Mouse (Mus musculus) urinary bladder, postnatal 25 days (tissue): ENCODE measurements around the gene Rtf2.

ENCODE experiments used
- DNase-seq: peaks from one replicate; pipeline ENCODE4 v3.0.0; 2022; ENCODE audit warnings: low spot score

The Rtf2 gene

GRCm38 (mm10) chr2:172484696-172485370 lies 44.5 kb downstream of the Rtf2 start:
- no peak for DNase-seq

GRCm38 (mm10) chr2:172496736-172497345 lies 56.5 kb downstream of the Rtf2 start:
- no peak for DNase-seq

GRCm38 (mm10) chr2:172498823-172499222 lies 58.5 kb downstream of the Rtf2 start:
- no peak for DNase-seq

DNA sequence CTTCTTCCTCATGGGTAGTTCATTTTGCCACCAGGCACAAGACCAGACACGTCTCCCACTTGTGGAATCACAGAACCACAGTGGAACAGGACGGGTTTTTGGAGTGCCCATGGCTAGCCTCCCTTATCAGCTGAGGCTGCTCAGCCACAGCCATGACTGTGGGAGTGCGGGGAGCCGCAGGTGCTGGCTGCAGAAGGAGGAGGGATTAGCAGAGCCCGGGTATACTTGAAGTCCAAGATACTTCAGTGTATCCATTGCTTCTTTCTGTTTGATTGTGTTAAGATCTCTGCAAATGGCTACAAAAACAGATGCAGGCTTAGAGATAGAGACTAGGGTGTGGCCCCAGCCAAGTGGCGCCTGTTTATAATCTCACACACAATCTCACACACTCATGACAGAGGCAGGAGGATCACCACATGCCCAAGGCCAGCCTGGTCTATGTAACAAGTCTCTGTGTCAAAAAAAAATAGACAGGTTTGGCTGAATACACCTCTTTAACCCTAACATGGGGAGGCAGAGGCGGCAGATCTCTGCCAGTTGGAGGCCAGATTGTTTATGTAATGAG lies 60.5 kb downstream of the Rtf2 start:
- no peak for DNase-seq

DNA sequence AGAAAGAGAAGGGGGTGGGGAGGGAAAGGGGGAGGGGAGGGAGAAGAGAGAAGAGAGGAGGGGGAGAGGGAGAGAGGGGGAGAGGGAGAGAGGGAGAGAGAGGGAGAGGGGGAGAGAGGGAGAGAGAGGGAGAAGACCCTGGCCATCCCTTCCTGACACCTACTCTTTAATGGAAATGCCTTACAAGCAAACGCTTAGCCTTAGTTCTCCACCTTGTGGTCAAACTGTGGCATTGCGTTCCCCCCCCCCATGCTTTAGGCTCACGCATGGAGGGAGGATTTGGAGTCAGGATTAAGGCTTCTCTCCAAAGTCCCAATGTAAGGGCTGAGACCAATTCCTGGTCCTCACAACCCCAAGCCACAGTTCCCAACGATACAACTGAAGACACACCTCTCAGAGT lies 61.0 kb downstream of the Rtf2 start:
- no peak for DNase-seq

GRCm38 (mm10) chr2:172502168-172502567 lies 61.8 kb downstream of the Rtf2 start:
- DNase-seq, result no peak

DNA sequence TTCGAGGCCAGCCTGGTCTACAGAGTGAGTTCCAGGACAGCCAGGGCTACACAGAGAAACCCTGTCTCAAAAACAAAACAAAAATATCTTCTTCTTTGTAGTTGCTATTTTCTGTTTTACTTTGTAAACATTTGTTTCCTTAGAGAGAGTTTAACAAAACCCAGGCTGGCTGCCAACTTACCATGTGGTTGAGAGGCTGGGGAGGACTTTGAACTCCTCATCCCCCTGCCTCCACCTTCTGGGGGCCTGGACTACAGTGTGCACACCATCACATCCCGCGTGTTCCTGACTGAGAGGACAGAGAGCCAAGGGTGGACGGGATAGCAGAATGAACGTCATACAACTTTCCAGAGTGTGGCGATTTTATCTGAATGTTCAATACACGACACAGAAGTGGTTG lies 65.8 kb downstream of the Rtf2 start:
- DNase-seq, result no peak

- no peak for DNase-seq
Measured at GRCm38 (mm10) chr2:172510056-172510712, 69.8 kb downstream of the Rtf2 start.

- no peak for DNase-seq
Measured at GRCm38 (mm10) chr2:172510899-172511298, 70.5 kb downstream of the Rtf2 start.

DNA sequence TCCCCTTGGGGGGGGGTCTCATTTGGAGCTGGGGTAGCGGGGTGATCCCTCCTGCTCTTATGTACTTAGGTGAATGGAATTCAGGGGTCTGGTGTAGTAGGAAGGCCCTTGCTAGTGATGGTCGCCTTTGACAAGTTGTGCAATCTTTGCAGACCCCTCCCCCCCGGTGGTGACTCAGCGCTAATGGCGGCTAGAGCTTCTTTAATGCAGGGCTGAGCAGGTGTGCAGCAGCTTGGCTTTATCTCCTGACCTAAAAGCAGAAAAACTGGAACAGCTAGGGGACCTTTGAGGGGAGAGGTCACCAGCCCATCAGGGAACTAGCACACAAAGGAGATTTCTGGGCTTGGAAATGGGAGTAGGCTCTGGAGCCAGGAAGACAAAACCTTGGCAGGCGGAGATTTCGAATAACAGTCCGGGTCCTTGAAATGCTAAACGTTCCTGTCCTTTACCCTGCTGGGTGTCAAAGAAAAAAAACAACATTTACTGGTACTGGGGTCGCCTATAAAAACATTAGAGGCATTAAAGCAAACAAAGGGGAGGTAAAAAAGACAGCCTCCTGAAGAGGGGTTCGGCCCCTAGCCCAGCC lies 76.1 kb downstream of the Rtf2 start:
- DNase-seq, result no peak
